Mouse (Mus musculus) neural tube, embryonic 13.5 days (tissue): Measurements from ENCODE around the gene Gtf2e1. TPM values are rescaled to one million over a fixed set of nuclear protein-coding genes. Genes with fewer than 3 reads are reported as not detected.

Experiments
- ATAC-seq: fragments of 200-750 bp; cut with Nextera tagmentation; 2 replicates; pipeline ENCODE4 v1.8.0; 2017; ENCODE audit warnings: low read depth, mild to moderate bottlenecking, moderate TSS enrichment, moderate library complexity
- H3K27ac ChIP-seq: fragments of 300-500 bp; sonication (generic); replicated peaks from 2 replicates; pipeline ENCODE4 v1.5.1; 2015; ENCODE audit warnings: moderate library complexity, mild to moderate bottlenecking, inconsistent platforms
- H3K27me3 ChIP-seq: fragments of 300-500 bp; sonication (generic); 2 replicates; pipeline ENCODE4 v1.6.1; 2015; ENCODE audit warnings: mild to moderate bottlenecking, inconsistent platforms
- H3K36me3 ChIP-seq: fragments of 300-500 bp; sonication (generic); 2 replicates; pipeline ENCODE4 v1.6.1; 2015; ENCODE audit warnings: mild to moderate bottlenecking, inconsistent platforms
- H3K4me1 ChIP-seq: fragments of 300-500 bp; sonication (generic); replicated peaks from 2 replicates; pipeline ENCODE4 v1.6.1; 2015; ENCODE audit warnings: inconsistent platforms
- H3K4me2 ChIP-seq: fragments of 300-500 bp; sonication (generic); 2 replicates; pipeline ENCODE4 v1.6.1; 2015; ENCODE audit warnings: inconsistent platforms, mild to moderate bottlenecking, moderate library complexity
- H3K4me3 ChIP-seq: fragments of 300-500 bp; sonication (generic); 2 replicates; pipeline ENCODE4 v1.5.1; 2015; ENCODE audit warnings: mild to moderate bottlenecking, inconsistent platforms
- H3K9ac ChIP-seq: fragments of 300-500 bp; sonication (generic); 2 replicates; pipeline ENCODE4 v1.6.1; 2015; ENCODE audit warnings: moderate library complexity, mild to moderate bottlenecking, inconsistent platforms
- H3K9me3 ChIP-seq: fragments of 300-500 bp; sonication (generic); 2 replicates; pipeline ENCODE4 v1.6.1; 2016; ENCODE audit warnings: inconsistent platforms
- WGBS: fragments of 180-500 bp; shearing (Covaris S2); methylation state at CpG from one replicate; pipeline ENCODE4 v1.1.7; 2015; 5-methylcytosine and 5-hydroxymethylcytosine counted together
- polyA plus RNA-seq: library from polyadenylated mRNA; unstranded; fragments of >200 nt; fragmentation: Nextera tagmentation; extraction: Ambion mirVana; gene quantifications from 2 replicates; pipeline ENCODE4 v1.2.1, GENCODE M21; 2015

The Gtf2e1 gene
- 28.5 and 29.6 TPM in 2 replicates for polyA plus RNA-seq

GRCm38 (mm10) chr16:37539611-37540580 lies at the start of gene Gtf2e1, which contains the start of gene Rabl3:
Gtf2e1 (minus strand) TSS chr16:37539789.
Rabl3 (plus strand) TSS chr16:37539885.
- H3K27me3 ChIP-seq: no peaks in the 10 kb centered on the region
- peaks cover 8% of the 10 kb centered on the region for H3K36me3 ChIP-seq
- peak within 1 kb of the TSS; percentile 91 for H3K9ac ChIP-seq
- ATAC-seq: peak; percentile 100
- H3K4me1 ChIP-seq: peaks cover 28% of the 10 kb centered on the region
- peak within 1 kb of the TSS; percentile 72 for H3K4me2 ChIP-seq
- H3K9me3 ChIP-seq: no peaks in the 10 kb centered on the region
- peak within 1 kb of the TSS; percentile 63 for H3K4me3 ChIP-seq
- 2% methylated on average over 41 of the region's 41 CpGs for WGBS
- H3K27ac ChIP-seq: peak within 1 kb of the TSS; percentile 88

GRCm38 (mm10) chr16:37585129-37585563 lies 45.6 kb upstream of the Gtf2e1 start:
- Histone ChIP-seq H3K4me3 (no peak overlapping the region), H3K36me3 (no peaks in the 10 kb centered on the region), H3K9me3 (no peaks in the 10 kb centered on the region), H3K9ac (no peak overlapping the region), H3K4me2 (peak overlapping the region; percentile 52), H3K27ac (peak overlapping the region; percentile 96), H3K27me3 (no peaks in the 10 kb centered on the region), H3K4me1 (peaks cover 30% of the 10 kb centered on the region)
- peak; percentile 25 for ATAC-seq
- 41% methylated on average over 8 of the region's 8 CpGs for WGBS

GRCm38 (mm10) chr16:37584218-37585035 lies 44.8 kb upstream of the Gtf2e1 start:
- ATAC-seq: peak; percentile 90
- H3K4me1 ChIP-seq: peaks cover 29% of the 10 kb centered on the region
- peak overlapping the region; percentile 96 for H3K27ac ChIP-seq
- no peaks in the 10 kb centered on the region for H3K36me3 ChIP-seq
- H3K27me3 ChIP-seq: no peaks in the 10 kb centered on the region
- peak overlapping the region; percentile 52 for H3K4me2 ChIP-seq
- no peaks in the 10 kb centered on the region for H3K9me3 ChIP-seq
- peak overlapping the region; percentile 71 for H3K9ac ChIP-seq
- 1% methylated on average over 25 of the region's 25 CpGs for WGBS
- peak overlapping the region; percentile 25 for H3K4me3 ChIP-seq

GRCm38 (mm10) chr16:37583801-37584200 lies 44.2 kb upstream of the Gtf2e1 start:
- no peak for ATAC-seq
- Histone ChIP-seq H3K9ac (peak overlapping the region; percentile 71; the same call in 1 of the 2 replicates), H3K4me2 (peak overlapping the region; percentile 52), H3K36me3 (no peaks in the 10 kb centered on the region), H3K4me1 (peaks cover 29% of the 10 kb centered on the region), H3K9me3 (no peaks in the 10 kb centered on the region), H3K27me3 (no peaks in the 10 kb centered on the region), H3K27ac (peak overlapping the region; percentile 96), H3K4me3 (peak overlapping the region; percentile 25)
- WGBS: 27% methylated on average over 6 of the region's 6 CpGs

- ATAC-seq: no peak
- H3K9me3 ChIP-seq: no peaks in the 10 kb centered on the region
- peak overlapping the region; percentile 96 for H3K27ac ChIP-seq
- H3K4me3 ChIP-seq: no peak overlapping the region
- no peak overlapping the region for H3K4me2 ChIP-seq
- peaks cover 29% of the 10 kb centered on the region for H3K4me1 ChIP-seq
- no peaks in the 10 kb centered on the region for H3K36me3 ChIP-seq
- no peaks in the 10 kb centered on the region for H3K27me3 ChIP-seq
- 71% methylated on average over 3 of the region's 3 CpGs for WGBS
- H3K9ac ChIP-seq: no peak overlapping the region
Measured at GRCm38 (mm10) chr16:37583306-37583705, 43.7 kb upstream of the Gtf2e1 start.

- no peak overlapping the region for H3K27ac ChIP-seq
- no peak overlapping the region for H3K4me2 ChIP-seq
- H3K4me3 ChIP-seq: no peak overlapping the region
- peaks cover 29% of the 10 kb centered on the region for H3K4me1 ChIP-seq
- no peak for ATAC-seq
- no peak overlapping the region for H3K9ac ChIP-seq
- 49% methylated on average over 3 of the region's 3 CpGs for WGBS
- no peaks in the 10 kb centered on the region for H3K27me3 ChIP-seq
- H3K9me3 ChIP-seq: no peaks in the 10 kb centered on the region
- no peaks in the 10 kb centered on the region for H3K36me3 ChIP-seq
Measured at GRCm38 (mm10) chr16:37581901-37582300, 42.3 kb upstream of the Gtf2e1 start.

- WGBS: 93% methylated on average over 4 of the region's 4 CpGs
- peaks cover 27% of the 10 kb centered on the region for H3K4me1 ChIP-seq
- no peak for ATAC-seq
Measured at GRCm38 (mm10) chr16:37580651-37581050, 41.1 kb upstream of the Gtf2e1 start.

GRCm38 (mm10) chr16:37579994-37580393 lies 40.4 kb upstream of the Gtf2e1 start, which contains the start of gene Hgd:
Hgd (plus strand) TSS chr16:37580153.
- no peaks in the 10 kb centered on the region for H3K27me3 ChIP-seq
- H3K9me3 ChIP-seq: no peaks in the 10 kb centered on the region
- no peak within 1 kb of the TSS for H3K4me3 ChIP-seq
- no peaks in the 10 kb centered on the region for H3K36me3 ChIP-seq
- peaks cover 21% of the 10 kb centered on the region for H3K4me1 ChIP-seq
- no peak within 1 kb of the TSS for H3K9ac ChIP-seq
- ATAC-seq: no peak
- 74% methylated on average over 4 of the region's 4 CpGs for WGBS
- no peak within 1 kb of the TSS for H3K4me2 ChIP-seq
- H3K27ac ChIP-seq: no peak within 1 kb of the TSS

More at GRCm38 (mm10) chr16:37580651-37581050, 41.1 kb upstream of the Gtf2e1 start:
- no peak overlapping the region for H3K4me3 ChIP-seq
- H3K9ac ChIP-seq: no peak overlapping the region
- no peak overlapping the region for H3K27ac ChIP-seq
- H3K4me2 ChIP-seq: no peak overlapping the region
- H3K9me3 ChIP-seq: no peaks in the 10 kb centered on the region
- H3K36me3 ChIP-seq: no peaks in the 10 kb centered on the region
- no peaks in the 10 kb centered on the region for H3K27me3 ChIP-seq

GRCm38 (mm10) chr16:37579591-37579990 lies 40.0 kb upstream of the Gtf2e1 start:
- no peak for ATAC-seq
- no peak overlapping the region for H3K27ac ChIP-seq
- no peak overlapping the region for H3K4me3 ChIP-seq
- H3K36me3 ChIP-seq: no peaks in the 10 kb centered on the region
- H3K27me3 ChIP-seq: no peaks in the 10 kb centered on the region
- H3K4me2 ChIP-seq: no peak overlapping the region
- peaks cover 17% of the 10 kb centered on the region for H3K4me1 ChIP-seq
- no peak overlapping the region for H3K9ac ChIP-seq
- WGBS: 91% methylated on average over 1 of the region's 1 CpGs
- no peaks in the 10 kb centered on the region for H3K9me3 ChIP-seq

- no peak for ATAC-seq
- Histone ChIP-seq H3K9ac (no peak overlapping the region), H3K4me2 (no peak overlapping the region), H3K4me1 (no peaks in the 10 kb centered on the region), H3K36me3 (0 out of 2 replicates have a peak, but pooled peaks cover 11% of the 10 kb centered on the region), H3K9me3 (no peaks in the 10 kb centered on the region), H3K4me3 (no peak overlapping the region), H3K27me3 (no peaks in the 10 kb centered on the region), H3K27ac (no peak overlapping the region)
- WGBS: 84% methylated on average over 3 of the region's 3 CpGs
Measured at GRCm38 (mm10) chr16:37575325-37575724, 35.7 kb upstream of the Gtf2e1 start.

GRCm38 (mm10) chr16:37573061-37573460 lies 33.5 kb upstream of the Gtf2e1 start:
- H3K27ac ChIP-seq: no peak overlapping the region
- H3K4me1 ChIP-seq: no peaks in the 10 kb centered on the region
- no peaks in the 10 kb centered on the region for H3K9me3 ChIP-seq
- H3K9ac ChIP-seq: no peak overlapping the region
- no peaks in the 10 kb centered on the region for H3K27me3 ChIP-seq
- H3K36me3 ChIP-seq: 0 out of 2 replicates have a peak, but pooled peaks cover 11% of the 10 kb centered on the region
- 95% methylated on average over 5 of the region's 5 CpGs for WGBS
- no peak for ATAC-seq
- no peak overlapping the region for H3K4me2 ChIP-seq
- no peak overlapping the region for H3K4me3 ChIP-seq
